Mouse (Mus musculus) lung, embryonic 16.5 days (tissue): ENCODE data around the gene Hoxa4. TPM values are rescaled to one million over a fixed set of nuclear protein-coding genes. Genes with fewer than 3 reads are reported as not detected.

Experiments used
- ATAC-seq: fragments of 200-750 bp; cut with Nextera tagmentation; 2 replicates; pipeline ENCODE4 v1.8.0; 2017; ENCODE audit warnings: low read depth, mild to moderate bottlenecking, moderate library complexity
- H3K27ac ChIP-seq: fragments of 300-500 bp; sonication (generic); 2 replicates; pipeline ENCODE4 v1.5.1; 2014; ENCODE audit warnings: mild to moderate bottlenecking, control low read depth, low read length
- H3K27me3 ChIP-seq: fragments of 300-500 bp; sonication (generic); 2 replicates; pipeline ENCODE4 v1.6.1; 2014; ENCODE audit warnings: low read depth, low read length, mixed read lengths; ENCODE audit not compliant: control insufficient read depth, insufficient read depth
- H3K36me3 ChIP-seq: fragments of 300-500 bp; sonication (generic); 2 replicates; pipeline ENCODE4 v1.6.1; 2014; ENCODE audit warnings: low read length; ENCODE audit not compliant: control insufficient read depth, insufficient read depth
- H3K4me1 ChIP-seq: fragments of 300-500 bp; sonication (generic); replicated peaks from 2 replicates; pipeline ENCODE4 v1.6.1; 2014; ENCODE audit warnings: low read length, mixed read lengths; ENCODE audit not compliant: control insufficient read depth, insufficient read depth
- H3K4me2 ChIP-seq: fragments of 300-500 bp; sonication (generic); 2 replicates; pipeline ENCODE4 v1.6.1; 2014; ENCODE audit warnings: low read depth, low read length, control low read depth
- H3K4me3 ChIP-seq: fragments of 300-500 bp; sonication (generic); 2 replicates; pipeline ENCODE4 v1.5.1; 2014; ENCODE audit warnings: mild to moderate bottlenecking, low read length, control low read depth
- H3K9ac ChIP-seq: fragments of 300-500 bp; sonication (generic); 2 replicates; pipeline ENCODE4 v1.6.1; 2014; ENCODE audit warnings: low read length, control low read depth
- H3K9me3 ChIP-seq: fragments of 300-500 bp; sonication (generic); 2 replicates; pipeline ENCODE4 v1.6.1; 2016; ENCODE audit warnings: low read length; ENCODE audit not compliant: control insufficient read depth
- WGBS: fragments of 180-500 bp; shearing (Covaris S2); extraction: QIAGEN DNeasy Blood & Tissue Kit; methylation state at CpG from one replicate; pipeline ENCODE4 v1.1.7; 2014; 5-methylcytosine and 5-hydroxymethylcytosine counted together
- microRNA counts: library from miRNA; unstranded; fragments of <30 nt; microRNA quantifications from one replicate; lab custom pipeline; 2016
- microRNA-seq: library from miRNA; unstranded; fragments of <30 nt; microRNA quantifications from one replicate; pipeline ENCODE4, GENCODE M21; 2016
- polyA plus RNA-seq: library from polyadenylated mRNA; unstranded; fragments of >200 nt; fragmentation: Nextera tagmentation; extraction: Ambion mirVana; gene quantifications from 2 replicates; pipeline ENCODE4 v1.2.1, GENCODE M21; 2015

Hoxa4 gene
- polyA plus RNA-seq, 1 experiment from 2014 or later: 2.4 TPM

GRCm38 (mm10) chr6:52151571-52151970 is 40.0 kb downstream of the Hoxa4 start:
- H3K27me3 ChIP-seq: peaks cover 59% of the 10 kb centered on the region
- no peak overlapping the region for H3K27ac ChIP-seq
- WGBS: 58% methylated on average over 4 of the region's 4 CpGs

DNA sequence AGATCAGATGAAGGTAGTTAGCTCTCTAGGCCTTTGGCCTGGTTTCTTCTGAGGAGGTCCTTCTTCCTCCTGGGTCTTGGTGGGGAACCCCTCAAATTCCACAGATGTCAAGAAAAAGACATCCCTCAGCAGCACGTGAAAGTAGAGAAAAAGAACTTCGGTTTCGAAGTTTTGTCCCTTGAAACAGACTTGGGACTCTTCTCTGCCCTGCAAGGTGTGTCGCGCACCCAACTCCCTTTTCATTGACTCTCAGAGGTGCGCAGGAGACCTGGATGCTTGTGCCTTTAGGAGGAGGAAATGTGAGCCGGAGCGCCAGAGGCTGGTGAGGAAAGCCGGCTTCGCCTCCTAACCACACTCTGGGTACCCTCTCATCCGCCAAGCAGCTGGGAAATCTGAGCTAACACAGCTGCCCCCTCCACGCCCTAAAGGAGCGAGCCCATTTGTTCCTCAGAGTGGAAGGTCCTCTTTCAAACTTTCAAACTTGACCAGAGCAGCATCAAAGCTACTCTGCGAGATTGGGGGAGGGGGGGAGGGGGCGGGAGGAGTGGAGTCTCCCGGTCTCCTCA is 41.1 kb downstream of the Hoxa4 start:
- H3K4me2 ChIP-seq: peak overlapping the region; percentile 39
- WGBS: 7% methylated on average over 16 of the region's 16 CpGs
- H3K9me3 ChIP-seq: no peaks in the 10 kb centered on the region
- H3K27ac ChIP-seq: no peak overlapping the region
- ATAC-seq: peak; percentile 47; the same call in 1 of the 2 replicates
- H3K36me3 ChIP-seq: no peaks in the 10 kb centered on the region
- no peaks in the 10 kb centered on the region; the same call in 1 of the 2 replicates for H3K4me1 ChIP-seq
- peak overlapping the region; percentile 19; the same call in 1 of the 2 replicates for H3K4me3 ChIP-seq
- H3K9ac ChIP-seq: no peak overlapping the region
- peaks cover 48% of the 10 kb centered on the region for H3K27me3 ChIP-seq

More at GRCm38 (mm10) chr6:52151571-52151970, 40.0 kb downstream of the Hoxa4 start:
- no peak overlapping the region for H3K9ac ChIP-seq
- no peaks in the 10 kb centered on the region; the same call in 1 of the 2 replicates for H3K4me1 ChIP-seq
- no peak for ATAC-seq
- no peak overlapping the region for H3K4me3 ChIP-seq
- H3K36me3 ChIP-seq: no peaks in the 10 kb centered on the region
- no peaks in the 10 kb centered on the region for H3K9me3 ChIP-seq
- no peak overlapping the region for H3K4me2 ChIP-seq

MicroRNAs encoded within 50 kb of the gene (microRNA counts, 519-probe panel; counts per million panel counts)
- 1,826 counts per million, percentile 30 among the panel's probes with 10 or more counts for microRNA mmu-miR-196b (lab: Ali Mortazavi, UCI)

Small RNA genes lying within 50 kb of the gene (microRNA-seq; reads per million reads assigned to microRNA genes)
- 56.3 reads per million, percentile 44 among the genes with 10 or more reads in this experiment for gene Mir196b

Other genes with a start within 250 kb of the Hoxa4 start
- 68.7 and 71.7 TPM in 2 replicates for gene Skap2, start 179.2 kb downstream of the Hoxa4 start, polyA plus RNA-seq
- 1.4 and 1.6 TPM in 2 replicates for gene Hoxa1, start 33.4 kb downstream of the Hoxa4 start, polyA plus RNA-seq
- gene Hoxa2, start 26.9 kb downstream of the Hoxa4 start, polyA plus RNA-seq: 9.5 and 10.2 TPM in 2 replicates
- 2.4 and 2.5 TPM in 2 replicates for gene 5730596B20Rik, start 14.3 kb downstream of the Hoxa4 start, polyA plus RNA-seq
- 32.3 and 36.3 TPM in 2 replicates for gene Hoxa5, start 12.8 kb upstream of the Hoxa4 start, polyA plus RNA-seq
- gene Hoxa6, start 17.0 kb upstream of the Hoxa4 start, polyA plus RNA-seq: 2.0 and 2.2 TPM in 2 replicates
- 6.6 and 7.6 TPM in 2 replicates for gene Hoxa3, start 21.6 kb upstream of the Hoxa4 start, polyA plus RNA-seq
- gene Gm28308, start 21.6 kb upstream of the Hoxa4 start, polyA plus RNA-seq: not detected in 2 replicates
- 5.8 and 6.9 TPM in 2 replicates for gene Hoxa7, start 30.1 kb upstream of the Hoxa4 start, polyA plus RNA-seq
- 0.06 and 0.41 TPM in 2 replicates for gene Hoxa9, start 39.3 kb upstream of the Hoxa4 start, polyA plus RNA-seq
- 0.21 TPM in 1 of 2 replicates, not detected in the other for gene Hoxa10, start 49.1 kb upstream of the Hoxa4 start, polyA plus RNA-seq
- gene Hoxa11, start 54.1 kb upstream of the Hoxa4 start, polyA plus RNA-seq: not detected in 2 replicates
- not detected in 2 replicates for gene Hoxa13, start 69.1 kb upstream of the Hoxa4 start, polyA plus RNA-seq
- not detected in 2 replicates for gene Evx1, start 121.7 kb upstream of the Hoxa4 start, polyA plus RNA-seq